Mouse (Mus musculus) forebrain, embryonic 15.5 days (tissue): ENCODE measurements around the gene Tfpt. TPM values are rescaled to one million over a fixed set of nuclear protein-coding genes. Genes with fewer than 3 reads are reported as not detected.

Experiments
- ATAC-seq: fragments of 200-750 bp; cut with Nextera tagmentation; replicated peaks from 2 replicates; pipeline ENCODE4 v1.8.0; 2017; ENCODE audit warnings: mild to moderate bottlenecking, moderate TSS enrichment, moderate library complexity
- H3K27ac ChIP-seq: fragments of 300-500 bp; sonication (generic); replicated peaks from 2 replicates; pipeline ENCODE4 v1.5.1; 2015; ENCODE audit warnings: mild to moderate bottlenecking, inconsistent platforms
- H3K27me3 ChIP-seq: fragments of 300-500 bp; sonication (generic); 2 replicates; pipeline ENCODE4 v1.6.1; 2015; ENCODE audit warnings: inconsistent platforms
- H3K36me3 ChIP-seq: fragments of 300-500 bp; sonication (generic); 2 replicates; pipeline ENCODE4 v1.6.1; 2015; ENCODE audit warnings: mild to moderate bottlenecking, inconsistent platforms
- H3K4me1 ChIP-seq: fragments of 300-500 bp; sonication (generic); 2 replicates; pipeline ENCODE4 v1.6.1; 2015; ENCODE audit warnings: inconsistent platforms
- H3K4me2 ChIP-seq: fragments of 300-500 bp; sonication (generic); replicated peaks from 2 replicates; pipeline ENCODE4 v1.6.1; 2015; ENCODE audit warnings: mild to moderate bottlenecking, inconsistent platforms
- H3K4me3 ChIP-seq: fragments of 300-500 bp; sonication (generic); 2 replicates; pipeline ENCODE4 v1.5.1; 2015; ENCODE audit warnings: mild to moderate bottlenecking, inconsistent platforms
- H3K9ac ChIP-seq: fragments of 300-500 bp; sonication (generic); replicated peaks from 2 replicates; pipeline ENCODE4 v1.6.1; 2015; ENCODE audit warnings: mild to moderate bottlenecking, inconsistent platforms
- H3K9me3 ChIP-seq: fragments of 300-500 bp; sonication (generic); 2 replicates; pipeline ENCODE4 v1.6.1; 2016; ENCODE audit warnings: inconsistent platforms
- WGBS: fragments of 180-500 bp; shearing (Covaris S2); methylation state at CpG from one replicate; pipeline ENCODE4 v1.1.7; 2015; ENCODE audit warnings: mixed read lengths; 5-methylcytosine and 5-hydroxymethylcytosine counted together
- polyA plus RNA-seq: library from polyadenylated mRNA; unstranded; fragments of >200 nt; fragmentation: Nextera tagmentation; extraction: Ambion mirVana; gene quantifications from 2 replicates; pipeline ENCODE4 v1.2.1, GENCODE M21; 2015

Gene Tfpt
- polyA plus RNA-seq, 1 experiment from 2014 or later: 37.4 TPM

GRCm38 (mm10) chr7:3646188-3646587 is 16.5 kb upstream of the Tfpt start:
- H3K4me3 ChIP-seq: peak overlapping the region; percentile 74
- peak overlapping the region; percentile 98 for H3K27ac ChIP-seq
- H3K9me3 ChIP-seq: no peaks in the 10 kb centered on the region
- peaks cover 40% of the 10 kb centered on the region for H3K4me1 ChIP-seq
- peak overlapping the region; percentile 93 for H3K9ac ChIP-seq
- peak overlapping the region; percentile 76 for H3K4me2 ChIP-seq
- H3K27me3 ChIP-seq: no peaks in the 10 kb centered on the region
- no peak for ATAC-seq
- H3K36me3 ChIP-seq: peaks cover 19% of the 10 kb centered on the region
- 20% methylated on average over 9 of the region's 9 CpGs for WGBS

- H3K4me3 ChIP-seq: peak overlapping the region; percentile 74
- peak overlapping the region; percentile 98 for H3K27ac ChIP-seq
- peak overlapping the region; percentile 76 for H3K4me2 ChIP-seq
- WGBS: under 1% methylated on average over 46 of the region's 58 CpGs
- no peaks in the 10 kb centered on the region for H3K9me3 ChIP-seq
- ATAC-seq: peak; percentile 12
- H3K4me1 ChIP-seq: peaks cover 40% of the 10 kb centered on the region
- peaks cover 18% of the 10 kb centered on the region; the same call in 1 of the 2 replicates for H3K36me3 ChIP-seq
- H3K9ac ChIP-seq: peak overlapping the region; percentile 93
- no peaks in the 10 kb centered on the region for H3K27me3 ChIP-seq
Observed at GRCm38 (mm10) chr7:3645488-3646025, 15.8 kb upstream of the Tfpt start.

- ATAC-seq: peak; percentile 98
- no peaks in the 10 kb centered on the region for H3K9me3 ChIP-seq
- peak within 1 kb of the TSS; percentile 74 for H3K4me3 ChIP-seq
- WGBS: under 1% methylated on average over 58 of the region's 58 CpGs
- peak within 1 kb of the TSS; percentile 76 for H3K4me2 ChIP-seq
- H3K9ac ChIP-seq: peak within 1 kb of the TSS; percentile 93
- peaks cover 18% of the 10 kb centered on the region for H3K36me3 ChIP-seq
- no peaks in the 10 kb centered on the region for H3K27me3 ChIP-seq
- H3K4me1 ChIP-seq: peaks cover 40% of the 10 kb centered on the region
- H3K27ac ChIP-seq: peak within 1 kb of the TSS; percentile 98
Observed at GRCm38 (mm10) chr7:3644672-3645487, 15.2 kb upstream of the Tfpt start, which contains the start of gene Cnot3. Gene Cnot3 (plus strand): TSS chr7:3645268.

- Histone ChIP-seq H3K27me3 (no peaks in the 10 kb centered on the region), H3K27ac (peak overlapping the region; percentile 73), H3K9me3 (no peaks in the 10 kb centered on the region), H3K4me1 (peaks cover 40% of the 10 kb centered on the region), H3K4me3 (peak overlapping the region; percentile 74), H3K9ac (peak overlapping the region; percentile 27; the same call in 1 of the 2 replicates), H3K4me2 (peak overlapping the region; percentile 71), H3K36me3 (peaks cover 21% of the 10 kb centered on the region)
- peak; percentile 0; the same call in 1 of the 2 replicates for ATAC-seq
- under 1% methylated on average over 11 of the region's 11 CpGs for WGBS
Observed at GRCm38 (mm10) chr7:3644348-3644671, 14.6 kb upstream of the Tfpt start.

GRCm38 (mm10) chr7:3643843-3644242 is 14.1 kb upstream of the Tfpt start:
- H3K36me3 ChIP-seq: peaks cover 24% of the 10 kb centered on the region
- no peaks in the 10 kb centered on the region for H3K27me3 ChIP-seq
- 0 out of 2 replicates have a peak overlapping the region, but pooled peaks have one; percentile 27 for H3K9ac ChIP-seq
- no peaks in the 10 kb centered on the region for H3K9me3 ChIP-seq
- 21% methylated on average over 9 of the region's 9 CpGs for WGBS
- ATAC-seq: no peak
- H3K4me3 ChIP-seq: peak overlapping the region; percentile 74
- H3K4me2 ChIP-seq: peak overlapping the region; percentile 71
- no peak overlapping the region for H3K27ac ChIP-seq
- peaks cover 35% of the 10 kb centered on the region for H3K4me1 ChIP-seq

GRCm38 (mm10) chr7:3643412-3643811 is 13.7 kb upstream of the Tfpt start:
- H3K36me3 ChIP-seq: peaks cover 28% of the 10 kb centered on the region
- H3K4me3 ChIP-seq: no peak overlapping the region
- no peak overlapping the region for H3K9ac ChIP-seq
- WGBS: 75% methylated on average over 5 of the region's 5 CpGs
- H3K9me3 ChIP-seq: no peaks in the 10 kb centered on the region
- no peaks in the 10 kb centered on the region for H3K27me3 ChIP-seq
- ATAC-seq: no peak
- peaks cover 31% of the 10 kb centered on the region for H3K4me1 ChIP-seq
- no peak overlapping the region for H3K27ac ChIP-seq
- no peak overlapping the region for H3K4me2 ChIP-seq

- H3K27ac ChIP-seq: no peak overlapping the region
- peaks cover 30% of the 10 kb centered on the region for H3K4me1 ChIP-seq
- ATAC-seq: 0 out of 2 replicates have a peak, but pooled peaks have one; percentile 7
- peak overlapping the region; percentile 97 for H3K4me2 ChIP-seq
- H3K27me3 ChIP-seq: no peaks in the 10 kb centered on the region
- H3K36me3 ChIP-seq: peaks cover 23% of the 10 kb centered on the region
- H3K9ac ChIP-seq: peak overlapping the region; percentile 82
- no peaks in the 10 kb centered on the region for H3K9me3 ChIP-seq
- WGBS: 60% methylated on average over 3 of the region's 3 CpGs
- peak overlapping the region; percentile 88 for H3K4me3 ChIP-seq
Observed at GRCm38 (mm10) chr7:3630478-3630815, 718 bp upstream of the Tfpt start.

- Histone ChIP-seq H3K36me3 (peaks cover 18% of the 10 kb centered on the region), H3K27me3 (no peaks in the 10 kb centered on the region), H3K4me1 (peaks cover 30% of the 10 kb centered on the region), H3K9ac (peak overlapping the region; percentile 82), H3K4me3 (peak overlapping the region; percentile 88), H3K4me2 (peak overlapping the region; percentile 97), H3K9me3 (no peaks in the 10 kb centered on the region), H3K27ac (peak overlapping the region; percentile 86)
- ATAC-seq: peak; percentile 60
- WGBS: 33% methylated on average over 4 of the region's 4 CpGs
Observed at GRCm38 (mm10) chr7:3629030-3629429, 699 bp downstream of the Tfpt start.

- H3K27ac ChIP-seq: peak within 1 kb of the TSS; percentile 50
- peak within 1 kb of the TSS; percentile 62 for H3K4me3 ChIP-seq
- no peaks in the 10 kb centered on the region for H3K9me3 ChIP-seq
- WGBS: under 1% methylated on average over 32 of the region's 32 CpGs
- peak within 1 kb of the TSS; percentile 74 for H3K9ac ChIP-seq
- H3K4me2 ChIP-seq: peak within 1 kb of the TSS; percentile 73
- ATAC-seq: peak; percentile 98
- peaks cover 14% of the 10 kb centered on the region for H3K4me1 ChIP-seq
- H3K27me3 ChIP-seq: no peaks in the 10 kb centered on the region
- H3K36me3 ChIP-seq: peaks cover 15% of the 10 kb centered on the region
Observed at GRCm38 (mm10) chr7:3617242-3617995, 12.3 kb downstream of the Tfpt start, which contains the start of gene Ndufa3. Gene Ndufa3 (plus strand): TSS chr7:3617373.

- H3K4me3 ChIP-seq: peak overlapping the region; percentile 62
- peak overlapping the region; percentile 50 for H3K27ac ChIP-seq
- H3K9me3 ChIP-seq: no peaks in the 10 kb centered on the region
- H3K36me3 ChIP-seq: peaks cover 13% of the 10 kb centered on the region
- no peaks in the 10 kb centered on the region for H3K27me3 ChIP-seq
- H3K4me2 ChIP-seq: peak overlapping the region; percentile 73
- no peak overlapping the region for H3K9ac ChIP-seq
- peaks cover 14% of the 10 kb centered on the region for H3K4me1 ChIP-seq
- 40% methylated on average over 6 of the region's 6 CpGs for WGBS
- ATAC-seq: peak; percentile 42
Observed at GRCm38 (mm10) chr7:3616389-3617241, 13.1 kb downstream of the Tfpt start.

GRCm38 (mm10) chr7:3616057-3616388 is 13.7 kb downstream of the Tfpt start, which contains the start of gene Oscar:
Gene Oscar (minus strand): TSS chr7:3616157.
- Histone ChIP-seq H3K27ac (peak within 1 kb of the TSS; percentile 50), H3K4me3 (peak within 1 kb of the TSS; percentile 62), H3K9ac (no peak within 1 kb of the TSS), H3K4me2 (peak within 1 kb of the TSS; percentile 73), H3K27me3 (no peaks in the 10 kb centered on the region), H3K36me3 (peaks cover 13% of the 10 kb centered on the region), H3K4me1 (peaks cover 14% of the 10 kb centered on the region), H3K9me3 (no peaks in the 10 kb centered on the region)
- 74% methylated on average over 4 of the region's 4 CpGs for WGBS
- ATAC-seq: no peak
